ENCODE assay signal across 21 mouse cellular contexts in the genomic region with DNA sequence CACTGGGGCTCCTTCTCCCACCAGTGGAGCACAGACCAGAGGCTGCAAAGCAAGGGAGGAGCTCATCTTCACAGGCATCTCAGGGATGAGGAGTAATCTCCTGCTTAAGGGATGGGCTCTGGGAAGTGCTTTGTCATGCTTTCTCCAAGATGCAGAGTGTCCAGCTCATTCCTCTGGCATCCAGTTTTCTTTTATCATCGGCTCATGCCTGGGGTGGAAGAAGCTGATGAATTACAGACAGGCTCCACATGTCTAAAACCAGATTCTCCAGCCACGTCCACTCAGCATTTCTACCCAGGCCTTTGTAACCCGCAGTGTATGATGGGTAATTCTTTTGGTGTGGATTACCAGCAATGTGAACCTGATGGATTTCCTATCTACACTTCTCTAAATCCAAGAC. TPM values are rescaled to one million over a fixed set of nuclear protein-coding genes. Genes with fewer than 3 reads are reported as not detected.
A peak's percentile ranks its signal among the peaks of the same experiment; 100 is the strongest.
DNase-seq lines count a peak whose midpoint lies in the region; ATAC-seq and TF ChIP-seq lines count a peak whose summit lies in the region.
"Had no signal": no experiment of that assay in that cellular context is flagged by ENCODE, and none has a peak within 500 bp of the region (broad histone marks: within the 10 kb centered on the region; RNA-seq: fewer than 3 reads in every experiment).

No protein-coding gene starts in this region.

- no peaks in the 10 kb centered on the region for H3K36me3 ChIP-seq in kidney, embryonic 16.5 days (ENCODE audit: insufficient read depth, low read length)
- H3K36me3 ChIP-seq: embryonic facial prominence, embryonic 12.5 days; embryonic facial prominence, embryonic 15.5 days; forebrain, embryonic 12.5 days; hindbrain, embryonic 10.5 days; hindbrain, embryonic 13.5 days had no signal

- no peak overlapping the region for H3K4me2 ChIP-seq in kidney, embryonic 16.5 days (replicated peaks; ENCODE audit: low read depth, low read length)
- H3K4me2 ChIP-seq: embryonic facial prominence, embryonic 12.5 days; embryonic facial prominence, embryonic 15.5 days; forebrain, embryonic 12.5 days; heart, embryonic 11.5 days; hindbrain, embryonic 13.5 days had no signal

- no peak for TF ChIP-seq CTCF in cerebellum, adult 2 months (IDR thresholded peaks at IDR 0.05; ENCODE audit: borderline replicate concordance, insufficient read depth, low read depth, low read length)

- 92% methylated on average over 3 of the region's 3 CpGs for WGBS in cerebellum, adult 2 months
- WGBS in kidney, embryonic 16.5 days: 84% methylated on average over 3 of the region's 3 CpGs

- no peaks in the 10 kb centered on the region for H3K4me1 ChIP-seq in cerebellum, adult 2 months (ENCODE audit: control insufficient read depth, insufficient read depth, low read length)
- H3K4me1 ChIP-seq in kidney, embryonic 16.5 days (ENCODE audit: insufficient read depth, low read length): peaks cover 16% of the 10 kb centered on the region

- H3K27me3 ChIP-seq in cerebellum, adult 2 months (ENCODE audit: control insufficient read depth, insufficient read depth, low read length): no peaks in the 10 kb centered on the region
- peaks cover 32% of the 10 kb centered on the region for H3K27me3 ChIP-seq in kidney, embryonic 16.5 days (ENCODE audit: insufficient read depth, low read length)

- no peak overlapping the region for H3K27ac ChIP-seq in cerebellum, adult 2 months (ENCODE audit: insufficient read depth, low read length)
- no peak overlapping the region for H3K27ac ChIP-seq in kidney, embryonic 16.5 days (ENCODE audit: low read length)
- H3K27ac ChIP-seq: embryonic facial prominence, embryonic 12.5 days; embryonic facial prominence, embryonic 15.5 days; forebrain, embryonic 12.5 days; hindbrain, embryonic 10.5 days; hindbrain, embryonic 13.5 days; hindbrain, postnatal 0 days had no signal

- no peak for ATAC-seq in kidney, embryonic 16.5 days (ENCODE audit: low FRiP score, low TSS enrichment)
- ATAC-seq: forebrain, embryonic 16.5 days; hindbrain, postnatal 0 days; inflammation-experienced regulatory T-cells, adult 6 months; intestine, embryonic 16.5 days had no signal

- H3K9me3 ChIP-seq in kidney, embryonic 16.5 days (ENCODE audit: low read length): no peaks in the 10 kb centered on the region
- H3K9me3 ChIP-seq: embryonic facial prominence, embryonic 12.5 days; embryonic facial prominence, embryonic 15.5 days; forebrain, embryonic 12.5 days; hindbrain, embryonic 10.5 days; hindbrain, embryonic 13.5 days had no signal

- no peak for TF ChIP-seq POLR2A in cerebellum, adult 2 months (IDR thresholded peaks at IDR 0.05; ENCODE audit: borderline replicate concordance, insufficient read depth, low read length)

- H3K9ac ChIP-seq in kidney, embryonic 16.5 days (replicated peaks; ENCODE audit: low read length): no peak overlapping the region
- H3K9ac ChIP-seq: embryonic facial prominence, embryonic 12.5 days; embryonic facial prominence, embryonic 15.5 days; forebrain, embryonic 12.5 days; hindbrain, embryonic 13.5 days had no signal

- no peak overlapping the region for H3K4me3 ChIP-seq in cerebellum, adult 2 months (replicated peaks; ENCODE audit: insufficient read depth, low read depth, low read length)
- no peak overlapping the region for H3K4me3 ChIP-seq in kidney, embryonic 16.5 days (ENCODE audit: low read length)
- H3K4me3 ChIP-seq: embryonic facial prominence, embryonic 12.5 days; embryonic facial prominence, embryonic 15.5 days; erythroblast, embryonic 14.5 days; forebrain, embryonic 12.5 days; hindbrain, embryonic 10.5 days; hindbrain, embryonic 13.5 days had no signal

- DNase-seq in 3134 (ENCODE audit: extremely low read depth, insufficient read length, low spot score) (peak; percentile 45), ZHBTc4 (ENCODE audit: low read depth, low spot score) (peak; percentile 17)
- DNase-seq in Muller cell, postnatal 12 days (ENCODE audit: inconsistent ontology term): peak; percentile 14
- DNase-seq in yolk sac, embryonic 10.5 days (ENCODE audit: low spot score): peak; percentile 6
- DNase-seq in cerebellum, adult 2 months: no peak
- no peak for DNase-seq in adrenal gland, postnatal 4 days (ENCODE audit: low spot score in 2 of 2)

RNA-seq across cellular contexts. Expression of a gene that starts 1.9 kb away (rescaled TPM):
- polyA plus RNA-seq in cerebellum, adult 2 months (2012; rRNA removed): 5.4 and 6.8 TPM in 2 replicates
- polyA plus RNA-seq in kidney, embryonic 16.5 days (2015; fragmentation: Nextera tagmentation; extraction: Ambion mirVana): 0.26 and 0.42 TPM in 2 replicates
- 1 to 10 TPM; 1.9 to 2.8 TPM for total RNA-seq in adrenal gland, postnatal 4 days (2021)
- total RNA-seq: common myeloid progenitor, adult 5-6 weeks; gastrocnemius, adult 18-20 months; granulocyte monocyte progenitor cell, adult 5-6 weeks had no signal

Comparison
In these comparisons a context has a peak if more than half of its experiments do, and no peak if none do; other contexts are left out.
1. DNase-seq: peak in 3134 (single experiment), Muller cell, postnatal 12 days (single experiment), ZHBTc4 (single experiment) and yolk sac, embryonic 10.5 days (single experiment); none in cerebellum, adult 2 months (0 of 2) and adrenal gland, postnatal 4 days (0 of 2).